Mouse (Mus musculus) cerebellum, adult 11 months (tissue): ENCODE results near the gene Pax8.
A peak's percentile ranks its signal among the peaks of the same experiment; 100 is the strongest.

ENCODE experiments used
- DNase-seq: peaks from one replicate; pipeline ENCODE4 v3.0.0; 2022

Pax8 gene

GRCm38 (mm10) chr2:24475420-24475819, at the start of gene Pax8:
TSS of gene Pax8 (minus strand) at chr2:24475599.
- DNase-seq, result no peak

- no peak for DNase-seq
Measured at GRCm38 (mm10) chr2:24521430-24522226, 46.2 kb upstream of the Pax8 start.

- no peak for DNase-seq
Measured at GRCm38 (mm10) chr2:24520576-24521272, 45.3 kb upstream of the Pax8 start.

- peak; percentile 19 for DNase-seq
Measured at GRCm38 (mm10) chr2:24516946-24517345, 41.5 kb upstream of the Pax8 start.

- no peak for DNase-seq
Measured at GRCm38 (mm10) chr2:24507359-24507758, 32.0 kb upstream of the Pax8 start.

- no peak for DNase-seq
Measured at GRCm38 (mm10) chr2:24502963-24503471, 27.6 kb upstream of the Pax8 start.

GRCm38 (mm10) chr2:24500921-24501320, 25.5 kb upstream of the Pax8 start:
- DNase-seq, result no peak

- DNase-seq, result no peak
Measured at GRCm38 (mm10) chr2:24490564-24490963, 15.2 kb upstream of the Pax8 start.

- no peak for DNase-seq
Measured at GRCm38 (mm10) chr2:24488660-24489059, 13.3 kb upstream of the Pax8 start.

- no peak for DNase-seq
Measured at GRCm38 (mm10) chr2:24487056-24487825, 11.8 kb upstream of the Pax8 start.

- no peak for DNase-seq
Measured at GRCm38 (mm10) chr2:24485398-24485797, 10.0 kb upstream of the Pax8 start.

- DNase-seq, result no peak
Measured at GRCm38 (mm10) chr2:24479906-24480305, 4.5 kb upstream of the Pax8 start.

- no peak for DNase-seq
Measured at GRCm38 (mm10) chr2:24479151-24479550, 3.8 kb upstream of the Pax8 start.

GRCm38 (mm10) chr2:24478611-24479010, 3.2 kb upstream of the Pax8 start:
- no peak for DNase-seq

- no peak for DNase-seq
Measured at GRCm38 (mm10) chr2:24474514-24475378, 653 bp downstream of the Pax8 start.

- DNase-seq, result no peak
Measured at GRCm38 (mm10) chr2:24473641-24474511, 1.5 kb downstream of the Pax8 start.

- DNase-seq, result no peak
Measured at GRCm38 (mm10) chr2:24472677-24473076, 2.7 kb downstream of the Pax8 start.

GRCm38 (mm10) chr2:24472111-24472510, 3.3 kb downstream of the Pax8 start:
- no peak for DNase-seq

- no peak for DNase-seq
Measured at GRCm38 (mm10) chr2:24469102-24469501, 6.3 kb downstream of the Pax8 start.

GRCm38 (mm10) chr2:24468430-24468829, 7.0 kb downstream of the Pax8 start:
- DNase-seq, result no peak

- DNase-seq, result no peak
Measured at GRCm38 (mm10) chr2:24467156-24467555, 8.2 kb downstream of the Pax8 start.
